Mouse (Mus musculus): ENCODE data around the gene Kdm4d. TPM values are rescaled to one million over a fixed set of nuclear protein-coding genes. Genes with fewer than 3 reads are reported as not detected.
"Not testable (repeated sequence)": the region's sequence is repeated elsewhere in the genome, so short reads cannot be mapped to it uniquely, and the experiment has no call there.

The Kdm4d gene
- total RNA-seq (2015) = not detected in 2 replicates
- total RNA-seq (2017) = 0.18 TPM in 1 of 2 replicates, not detected in the other

DNA sequence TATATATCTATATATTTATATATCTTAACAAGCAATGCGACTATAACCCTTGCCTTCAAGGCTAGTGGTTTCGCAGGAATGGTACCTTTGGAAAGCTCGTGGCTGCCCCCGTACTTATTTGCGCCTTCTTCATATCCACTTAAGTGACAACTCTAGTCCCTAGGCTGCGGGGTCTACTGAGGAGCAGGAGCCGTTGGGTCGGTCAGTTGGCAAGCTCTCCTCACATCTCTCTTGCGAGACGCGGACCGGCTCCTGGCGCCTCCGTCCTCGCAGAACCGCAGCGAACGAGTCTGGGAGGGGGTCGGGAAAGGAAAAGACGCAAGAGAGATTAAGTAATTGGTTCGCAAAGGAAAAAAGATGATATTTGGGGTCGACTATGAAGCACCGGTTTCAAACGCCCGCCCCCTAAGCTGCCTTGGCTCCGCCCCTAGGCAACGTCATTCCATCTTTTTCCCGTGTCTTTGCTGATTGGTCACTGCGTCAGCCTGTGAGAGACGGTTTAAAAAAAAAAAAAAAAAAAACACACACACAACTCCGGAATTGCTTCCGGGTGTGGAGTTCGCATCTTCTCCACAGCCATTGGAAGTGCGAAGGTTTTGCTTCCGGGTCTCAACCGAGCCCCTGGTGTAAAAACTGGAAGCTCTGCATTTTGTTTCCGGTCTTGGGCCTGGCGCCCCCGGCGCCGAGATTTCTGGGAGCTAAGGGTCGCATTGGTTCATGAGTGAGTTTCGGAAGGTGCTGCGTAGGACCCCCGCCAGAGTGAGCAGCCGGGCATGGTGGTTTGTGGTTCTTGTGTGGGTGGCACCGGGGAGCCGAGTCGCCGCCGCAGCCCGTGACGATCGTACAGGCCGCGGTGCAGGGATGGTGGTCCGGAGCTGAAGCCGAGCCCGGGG, at the start of gene Kdm4d, which contains the start of gene Cwc15:
TSS of gene Kdm4d (minus strand) at position 460 of the 893 bp plus-strand sequence.
TSS of gene Cwc15 (plus strand) at position 595 of the 893 bp plus-strand sequence.
- ATAC-seq (ENCODE audit: poor library complexity, severe bottlenecking) = peak; percentile 91

- no peak for ATAC-seq (ENCODE audit: poor library complexity, severe bottlenecking)
Measured at GRCm38 (mm10) chr9:14548366-14548761, 48.1 kb upstream of the Kdm4d start.

- ATAC-seq (ENCODE audit: poor library complexity, severe bottlenecking) = no peak
Measured at GRCm38 (mm10) chr9:14547584-14548365, 47.5 kb upstream of the Kdm4d start.

DNA sequence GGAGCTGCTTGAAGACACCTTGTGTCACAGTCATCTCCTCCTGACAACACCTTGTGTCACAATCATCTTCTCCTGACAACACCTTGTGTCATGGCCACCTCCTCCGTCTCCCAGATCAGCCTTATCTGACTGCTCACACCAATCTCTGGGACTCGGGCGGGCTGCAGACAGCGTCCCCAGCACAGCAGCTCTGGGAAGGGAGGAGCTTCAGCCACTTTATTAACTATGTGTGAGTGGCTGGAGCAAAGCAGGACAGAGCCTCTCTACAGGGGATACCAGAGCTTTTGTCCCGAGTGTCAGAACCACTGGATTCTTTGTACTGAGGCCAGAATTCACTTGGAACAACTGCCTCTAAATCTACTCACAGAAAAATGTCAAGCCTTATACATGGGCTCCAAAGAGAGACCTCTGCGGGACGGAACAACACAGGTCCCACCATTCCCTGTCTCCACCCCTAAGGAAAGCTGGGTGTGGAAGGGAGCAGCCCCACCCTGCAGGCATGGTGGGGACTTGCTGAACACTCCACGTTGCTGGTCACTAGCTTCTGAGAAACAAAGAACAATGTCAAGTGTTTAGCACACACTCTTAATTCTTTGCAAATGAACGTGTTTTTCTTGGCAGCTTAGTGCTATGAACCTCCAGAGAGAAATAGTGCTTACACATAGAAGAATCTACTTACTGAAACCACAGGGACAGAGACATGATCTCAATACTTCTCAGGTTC, 43.9 kb upstream of the Kdm4d start:
- no peak for ATAC-seq (ENCODE audit: poor library complexity, severe bottlenecking)

- no peak for ATAC-seq (ENCODE audit: poor library complexity, severe bottlenecking)
Measured at GRCm38 (mm10) chr9:14534833-14535456, 34.7 kb upstream of the Kdm4d start.

DNA sequence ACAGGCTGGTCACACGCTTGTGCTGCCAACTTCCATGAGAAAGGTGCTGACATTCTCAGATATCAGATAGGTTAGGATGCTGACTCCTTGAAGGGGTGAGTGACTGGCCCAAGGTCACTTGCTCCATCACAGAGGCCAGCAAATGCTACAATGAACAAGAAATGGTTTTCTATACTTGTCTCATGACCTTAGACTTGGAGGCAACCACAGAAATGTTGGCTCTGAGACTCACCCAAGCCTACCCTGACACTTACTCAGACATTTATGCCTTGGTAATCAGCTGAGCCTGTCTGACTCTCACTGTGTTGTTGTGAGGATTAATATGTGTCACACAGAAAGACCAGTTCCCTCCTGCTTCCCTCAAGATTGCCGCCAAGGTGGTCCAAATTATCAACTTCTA, 33.4 kb upstream of the Kdm4d start:
- no peak for ATAC-seq (ENCODE audit: poor library complexity, severe bottlenecking)

- no peak for ATAC-seq (ENCODE audit: poor library complexity, severe bottlenecking)
Measured at GRCm38 (mm10) chr9:14532283-14532682, 32.0 kb upstream of the Kdm4d start.

DNA sequence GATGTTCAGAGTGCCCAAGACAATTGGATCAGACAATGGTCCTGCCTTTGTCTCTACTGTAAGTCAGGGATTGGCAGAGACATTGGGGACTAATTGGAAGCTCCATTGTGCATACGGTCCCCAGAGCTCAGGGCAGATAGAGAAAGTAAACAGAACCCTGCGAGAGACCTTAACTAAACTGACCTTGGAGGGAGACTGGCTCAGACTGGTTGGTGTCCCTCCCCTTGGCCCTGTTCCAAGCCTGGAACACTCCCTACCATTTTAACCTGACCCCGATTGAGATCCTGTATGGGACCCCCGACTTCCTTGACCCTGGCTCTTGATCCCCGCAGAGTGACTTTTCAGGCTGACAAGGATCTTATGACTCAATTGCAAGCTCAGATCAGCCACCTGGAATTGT, 29.7 kb upstream of the Kdm4d start:
- no peak for ATAC-seq (ENCODE audit: poor library complexity, severe bottlenecking)

- peak; percentile 94 for ATAC-seq (ENCODE audit: poor library complexity, severe bottlenecking)
Measured at GRCm38 (mm10) chr9:14523408-14524043, 23.2 kb upstream of the Kdm4d start.

DNA sequence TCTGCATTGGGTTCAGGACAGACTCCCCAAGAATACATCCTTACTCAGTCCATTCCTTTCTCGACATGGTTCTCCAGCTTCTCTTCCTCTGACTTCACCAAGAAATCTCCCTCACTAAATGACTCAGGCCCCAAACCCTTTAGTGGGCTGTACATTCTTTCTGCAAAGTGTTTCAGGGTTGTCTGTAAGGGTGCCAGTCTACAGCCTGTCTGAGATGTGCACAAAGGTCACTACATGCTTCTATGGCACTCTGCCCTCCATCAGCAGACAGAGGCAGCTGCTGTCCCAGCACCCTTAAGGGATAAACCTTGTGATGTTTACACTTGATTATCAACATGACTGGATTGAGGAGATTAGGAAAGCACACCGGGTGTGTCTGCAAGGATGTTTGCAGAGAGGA, 21.4 kb upstream of the Kdm4d start:
- no peak for ATAC-seq (ENCODE audit: poor library complexity, severe bottlenecking)

- no peak for ATAC-seq (ENCODE audit: poor library complexity, severe bottlenecking)
Measured at GRCm38 (mm10) chr9:14520971-14521670, 20.8 kb upstream of the Kdm4d start.

- no peak for ATAC-seq (ENCODE audit: poor library complexity, severe bottlenecking)
Measured at GRCm38 (mm10) chr9:14518105-14518504, 17.8 kb upstream of the Kdm4d start.

- no peak for ATAC-seq (ENCODE audit: poor library complexity, severe bottlenecking)
Measured at GRCm38 (mm10) chr9:14517296-14517695, 17.0 kb upstream of the Kdm4d start.

- no peak for ATAC-seq (ENCODE audit: poor library complexity, severe bottlenecking)
Measured at GRCm38 (mm10) chr9:14512633-14513445, 12.6 kb upstream of the Kdm4d start.

DNA sequence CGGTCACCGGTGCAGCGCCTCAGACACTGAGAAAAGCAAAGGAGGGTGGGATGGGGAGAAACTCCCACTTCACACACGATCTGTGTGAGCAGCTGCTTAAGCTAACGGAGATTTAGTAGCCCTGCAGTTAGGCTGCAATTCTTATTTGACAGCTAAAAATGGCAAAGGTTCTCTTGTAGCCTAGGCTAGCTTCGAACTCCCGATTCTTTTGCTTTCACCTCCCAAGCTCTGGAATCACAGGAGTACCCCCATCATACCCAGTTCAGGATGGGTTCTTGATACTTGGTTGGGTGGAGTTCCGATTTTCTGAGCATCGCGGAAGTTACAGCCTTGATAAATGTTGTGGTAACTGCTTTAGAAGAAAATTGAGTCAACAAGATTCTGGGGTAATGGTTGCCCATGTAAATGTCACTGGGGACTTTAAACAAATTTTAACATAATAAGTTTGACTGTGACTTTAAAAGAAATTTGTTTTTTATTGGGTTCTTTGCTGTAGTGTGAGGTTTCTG, 688 bp upstream of the Kdm4d start:
- no peak for ATAC-seq (ENCODE audit: poor library complexity, severe bottlenecking)

DNA sequence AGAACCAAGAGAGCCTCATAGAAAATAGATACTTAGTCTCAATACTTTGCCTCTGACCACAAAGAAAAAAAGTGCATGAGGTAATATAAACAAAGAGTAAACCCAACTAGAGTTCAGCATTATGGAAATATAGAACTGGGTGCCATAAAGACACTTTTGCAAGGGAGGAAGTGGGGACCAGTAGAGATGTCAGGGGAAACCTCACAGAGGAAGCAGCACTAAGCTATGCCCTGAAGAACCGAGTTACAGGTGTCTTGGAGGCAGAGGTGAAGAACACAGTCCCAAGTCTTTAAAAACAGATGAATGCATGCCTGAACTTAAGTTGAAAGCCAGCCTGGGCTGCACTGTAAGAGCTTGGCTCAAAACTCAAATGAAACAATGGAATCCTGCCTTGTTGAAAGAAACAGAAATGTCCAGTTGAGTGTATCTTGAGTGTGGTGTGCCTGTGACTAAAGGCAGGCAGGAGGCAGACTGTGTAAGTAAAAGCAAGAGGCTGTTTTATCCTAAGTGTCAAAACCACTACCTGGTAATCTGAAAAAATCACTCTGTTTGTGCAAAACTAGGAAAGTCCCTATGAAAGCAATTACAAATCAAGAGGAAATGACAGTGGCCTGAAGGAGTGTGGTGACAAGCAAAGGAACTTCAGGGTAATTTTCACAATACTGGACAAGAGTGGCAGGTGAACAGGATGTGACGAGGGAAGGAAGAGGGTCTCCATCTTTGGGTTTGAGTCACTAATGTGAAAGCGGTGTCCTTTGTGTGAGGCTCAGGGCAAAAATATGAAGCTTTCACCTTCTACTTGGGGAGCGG, 1.2 kb downstream of the Kdm4d start:
- 0 out of 2 replicates have a peak, but pooled peaks have one; percentile 17 for ATAC-seq (ENCODE audit: poor library complexity, severe bottlenecking)

DNA sequence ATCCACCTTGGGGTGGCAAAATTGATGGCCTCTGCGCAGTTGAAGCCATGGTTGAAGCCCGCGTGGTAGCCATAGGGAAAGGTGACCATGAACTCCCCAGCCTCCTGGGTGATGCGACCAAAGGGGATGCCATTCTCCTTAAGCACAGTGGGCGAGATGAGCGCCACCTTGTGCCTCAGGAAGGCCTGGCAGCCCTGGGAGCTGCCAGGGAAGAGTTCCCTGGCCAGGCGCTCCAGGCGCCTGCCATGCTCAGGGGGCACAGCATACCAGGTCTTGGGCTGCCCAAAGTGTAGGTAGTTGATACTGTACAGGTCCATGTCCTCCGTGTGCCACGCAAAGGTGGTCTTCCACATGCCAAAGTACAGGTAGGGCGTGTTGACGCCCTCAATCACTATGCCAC, 36.6 kb downstream of the Kdm4d start:
- not testable (repeated sequence) for ATAC-seq (ENCODE audit: poor library complexity, severe bottlenecking)
